Mouse (Mus musculus) urinary bladder, postnatal 10 days (tissue): ENCODE results near the gene Trim40.

Source experiments
- DNase-seq: peaks from one replicate; pipeline ENCODE4 v3.0.0; 2022; ENCODE audit warnings: low spot score

Gene Trim40

DNA sequence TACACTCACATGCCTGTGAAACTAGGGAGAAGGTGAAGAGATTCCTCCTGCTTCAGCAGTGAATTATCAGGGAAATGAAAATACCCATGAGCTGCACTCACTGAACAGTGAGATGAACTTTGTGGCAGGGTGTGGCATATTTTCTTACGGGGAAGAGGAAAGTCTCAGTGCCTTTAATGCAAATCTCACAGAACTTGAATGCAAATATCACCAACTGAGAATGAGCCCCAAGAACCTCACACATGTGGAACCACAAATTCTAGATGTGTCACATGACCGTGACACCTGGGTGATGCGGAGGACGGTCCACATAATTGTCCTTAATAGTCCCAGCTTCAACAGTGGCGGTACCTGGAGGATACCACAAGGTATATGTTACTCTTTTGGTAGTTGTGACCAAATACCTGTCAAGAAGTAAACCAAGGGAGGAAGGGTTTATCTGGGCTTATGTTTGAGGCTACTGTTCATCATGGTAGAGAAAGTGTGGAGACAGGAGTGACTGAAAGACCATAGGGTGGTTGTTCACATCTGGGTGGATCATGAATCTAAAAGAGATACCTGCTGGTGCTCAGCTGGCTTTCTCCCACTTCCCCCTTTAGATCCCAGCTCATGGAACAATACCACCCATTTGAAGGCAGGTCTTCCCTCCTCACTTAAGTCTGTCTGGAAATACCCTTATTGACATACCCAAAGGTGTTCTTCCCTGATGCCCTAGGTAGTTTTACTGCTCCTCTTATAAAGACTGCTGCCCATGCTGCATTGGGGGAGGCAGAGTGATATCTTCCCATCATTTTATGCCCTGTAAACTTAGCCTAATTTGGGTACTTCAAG lies at the start of gene Trim40:
Gene Trim40, minus strand, starts transcription at position 51 of the 831 bp plus-strand sequence.
- DNase-seq, result no peak

DNA sequence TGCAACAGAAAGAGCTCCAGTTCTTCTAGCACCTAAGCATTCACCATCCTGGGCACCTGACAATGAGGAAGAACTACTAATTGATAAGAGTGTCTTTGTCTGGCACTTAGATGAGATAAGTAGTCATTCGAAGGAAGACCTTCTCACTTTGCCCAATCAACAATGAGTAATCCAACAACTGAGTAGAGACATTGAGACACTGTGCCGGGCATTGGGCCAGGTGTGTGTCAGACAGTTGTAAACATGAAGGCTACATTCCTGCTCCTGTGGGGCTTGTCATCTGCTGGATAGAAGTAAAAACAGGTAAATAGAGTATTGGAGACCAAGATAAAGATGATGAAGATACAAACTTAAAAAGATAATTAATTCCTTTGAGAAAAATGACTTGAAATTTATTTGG lies 48.1 kb upstream of the Trim40 start:
- DNase-seq, result no peak

DNA sequence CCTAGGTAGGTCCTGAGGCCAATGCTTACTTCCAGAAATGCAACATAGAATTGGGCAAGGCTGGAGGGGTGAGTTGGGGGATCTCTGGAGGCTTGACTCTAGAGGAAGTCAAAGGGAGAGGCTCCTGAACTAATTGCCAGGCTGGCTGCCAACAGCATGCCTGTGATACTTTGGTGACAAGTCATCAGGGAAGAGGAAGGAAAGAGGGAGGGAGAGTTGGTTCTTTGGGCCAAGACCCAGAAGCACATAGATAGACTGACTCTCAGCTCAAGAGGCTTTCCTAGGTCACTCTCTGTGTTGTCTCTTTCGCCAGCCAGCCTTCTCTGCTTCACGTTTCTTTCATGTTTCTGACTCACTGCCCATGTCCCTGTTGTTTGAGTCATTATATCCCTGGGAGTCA lies 41.9 kb upstream of the Trim40 start:
- no peak for DNase-seq

DNA sequence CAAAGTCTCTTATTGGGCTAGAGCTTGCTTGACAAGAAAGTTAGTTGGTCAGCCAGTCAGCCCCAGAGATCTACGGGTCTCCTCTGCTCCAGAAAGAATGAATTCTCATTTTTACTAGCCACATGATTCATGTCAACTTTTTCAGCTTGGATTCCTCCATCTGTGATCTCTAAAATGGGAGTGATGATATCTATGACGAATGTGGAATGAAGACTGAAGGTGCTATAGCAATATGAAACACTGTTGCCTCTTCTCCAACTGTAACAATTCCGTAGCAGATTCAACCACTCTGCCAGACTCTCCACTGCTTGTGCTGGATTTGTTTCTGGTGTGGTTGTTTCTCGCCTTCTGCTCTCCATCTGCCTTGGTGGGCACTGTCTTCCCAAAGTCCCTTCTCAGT lies 41.2 kb upstream of the Trim40 start:
- DNase-seq, result no peak

DNA sequence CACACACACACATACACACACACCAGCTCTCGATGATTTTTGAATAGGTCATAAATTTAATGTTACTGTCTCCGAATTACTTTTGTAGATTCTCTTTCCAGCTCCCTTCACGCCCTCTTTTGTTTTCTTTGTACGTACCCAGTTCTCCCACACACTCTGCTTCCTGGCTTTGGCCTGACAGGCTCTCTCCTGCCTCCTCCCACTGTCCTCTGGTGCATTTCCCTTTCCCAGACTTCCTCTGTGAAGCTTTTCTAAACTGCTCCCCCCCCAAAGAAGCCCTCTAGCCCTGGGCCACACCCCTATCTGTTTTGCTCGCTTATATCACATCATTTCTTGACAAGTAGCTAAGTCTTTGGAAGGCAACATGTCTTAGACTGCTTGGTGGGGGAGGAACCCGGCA lies 40.3 kb upstream of the Trim40 start:
- DNase-seq, result no peak

DNA sequence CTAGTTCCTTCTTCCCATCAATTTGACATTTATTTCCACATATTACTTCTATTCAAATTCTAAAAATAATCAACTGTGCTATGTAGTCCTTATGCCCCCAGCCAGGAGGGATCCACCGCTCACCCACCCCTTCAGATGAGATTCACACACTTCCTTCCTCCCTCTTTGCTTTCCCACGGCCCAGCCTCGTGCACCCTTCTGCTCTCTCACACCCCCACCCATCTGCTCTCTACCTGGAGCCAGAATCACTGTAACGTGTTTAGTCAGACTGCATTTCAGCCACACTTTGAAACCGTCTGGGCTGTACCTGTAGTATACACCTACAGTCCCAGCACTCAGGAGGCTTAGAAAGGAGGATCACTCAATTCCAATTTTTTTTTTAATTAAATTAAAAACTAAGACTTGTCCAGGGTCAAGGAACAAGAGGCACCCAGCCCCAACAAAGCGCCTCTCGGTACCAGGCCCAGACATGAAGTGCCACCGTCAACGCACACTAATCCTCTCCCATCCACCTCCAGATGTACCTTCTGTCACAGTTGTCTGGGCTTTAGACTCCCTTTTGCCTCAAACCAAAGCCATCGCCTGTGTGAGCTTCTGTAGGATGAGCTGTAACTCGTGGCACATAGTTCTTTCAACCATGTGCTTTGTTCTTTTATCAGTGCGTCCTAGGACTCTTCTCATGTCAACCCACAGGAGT lies 39.5 kb upstream of the Trim40 start:
- no peak for DNase-seq

DNA sequence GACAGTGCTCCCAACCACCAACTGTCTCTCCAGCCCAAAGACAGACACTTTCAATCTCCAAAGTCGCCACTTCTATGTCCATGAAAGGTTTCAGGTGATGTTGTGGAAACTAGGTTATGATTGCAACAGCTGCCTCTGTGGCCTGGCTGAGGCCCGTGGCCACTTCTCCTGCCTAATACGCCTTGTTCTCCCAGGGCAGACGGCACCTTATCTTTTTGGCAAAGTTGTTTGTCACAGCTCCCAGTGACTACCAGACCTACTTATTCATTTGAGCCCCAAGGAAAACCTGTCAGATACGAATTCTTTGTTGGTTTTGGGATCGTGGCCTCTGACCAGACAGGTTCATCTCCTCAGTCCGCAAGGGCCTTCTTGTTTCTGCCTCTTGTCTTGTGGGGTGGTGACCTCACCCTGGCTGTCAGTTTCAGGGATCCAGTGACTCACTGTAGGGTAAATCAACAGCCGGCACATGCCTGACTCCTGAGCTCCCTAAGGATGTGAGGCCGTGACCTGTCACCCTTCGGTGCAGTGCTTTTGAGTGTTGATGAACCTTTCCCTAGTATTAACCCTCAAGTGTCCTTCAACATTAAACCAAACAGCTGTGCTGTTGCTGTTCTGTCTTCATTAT lies 37.7 kb upstream of the Trim40 start:
- DNase-seq, result no peak

DNA sequence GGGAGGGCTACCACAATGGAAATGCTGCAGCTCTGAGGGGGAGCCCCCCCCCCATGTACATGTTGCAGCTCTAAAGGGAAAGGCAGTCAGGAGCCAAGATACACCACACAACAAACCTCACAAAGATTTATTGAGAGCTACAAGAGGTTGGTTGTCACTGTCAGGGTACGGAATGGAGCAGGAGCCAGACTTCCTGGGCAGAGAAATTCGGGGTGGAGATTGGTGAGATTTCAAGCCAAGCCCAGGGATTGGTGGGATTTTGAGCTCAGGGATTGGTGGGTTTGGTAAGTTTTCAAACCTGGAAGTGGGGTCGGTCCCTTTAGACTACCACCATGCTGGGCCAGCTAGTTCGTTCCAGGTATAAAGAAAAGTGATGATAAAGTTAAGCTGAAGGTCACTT lies 33.6 kb upstream of the Trim40 start:
- no peak for DNase-seq

DNA sequence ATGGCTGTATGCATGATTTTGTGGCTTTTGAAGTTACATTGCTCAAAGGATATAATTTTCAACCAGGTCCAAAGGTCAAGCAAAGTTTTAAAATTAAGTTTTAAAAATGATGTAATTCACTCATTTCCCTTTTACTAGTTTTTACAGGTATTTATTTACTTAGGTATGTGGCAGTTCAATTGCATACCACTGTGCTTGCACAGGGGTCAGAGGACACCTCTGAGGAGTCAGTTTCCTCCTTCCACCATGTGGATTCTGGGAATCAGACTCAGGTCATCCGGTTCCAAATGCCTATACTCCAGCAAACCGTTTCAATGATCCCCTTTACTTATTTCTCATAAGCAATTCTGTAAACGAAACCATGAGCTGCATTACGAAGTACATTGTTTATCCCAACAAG lies 32.8 kb upstream of the Trim40 start:
- no peak for DNase-seq

DNA sequence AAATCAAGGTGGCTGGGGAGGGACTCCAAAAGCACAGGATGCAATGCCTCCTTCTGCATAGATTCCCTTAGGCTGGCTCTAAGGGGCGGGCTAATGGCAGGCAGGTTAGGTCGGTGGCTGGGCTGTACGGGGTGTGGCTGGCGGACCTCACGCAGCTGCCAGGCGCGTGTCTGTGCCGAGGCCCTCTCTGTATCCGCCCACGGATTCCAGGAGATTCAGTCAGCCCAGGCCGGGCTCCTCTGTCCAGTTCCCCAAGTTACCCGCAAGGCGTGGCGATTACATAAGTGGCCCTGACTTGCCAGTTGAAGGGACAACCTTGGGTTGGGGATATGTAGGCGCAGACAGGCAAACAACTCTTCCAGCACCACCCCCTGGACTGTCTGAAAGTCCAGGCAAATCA lies 30.3 kb upstream of the Trim40 start:
- DNase-seq, result no peak

DNA sequence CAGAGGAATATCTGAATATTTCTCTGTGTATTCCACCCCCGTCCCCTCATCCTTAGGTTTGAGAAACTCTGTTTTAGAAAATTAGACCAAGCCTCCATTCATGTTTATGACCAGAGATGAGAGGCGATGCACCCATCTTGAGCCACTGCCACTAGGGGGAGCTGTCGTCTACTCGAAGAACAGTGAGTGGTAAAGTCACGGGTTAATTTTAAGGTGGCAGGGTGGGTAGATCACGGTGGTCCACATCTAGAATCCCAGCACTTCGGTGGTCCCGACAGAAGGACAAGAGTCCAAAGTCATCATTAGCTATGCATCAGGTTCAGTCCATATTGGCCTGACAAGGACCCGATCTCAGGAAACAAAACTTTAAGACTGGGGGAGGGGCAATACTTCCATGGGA lies 25.2 kb upstream of the Trim40 start:
- DNase-seq, result no peak

DNA sequence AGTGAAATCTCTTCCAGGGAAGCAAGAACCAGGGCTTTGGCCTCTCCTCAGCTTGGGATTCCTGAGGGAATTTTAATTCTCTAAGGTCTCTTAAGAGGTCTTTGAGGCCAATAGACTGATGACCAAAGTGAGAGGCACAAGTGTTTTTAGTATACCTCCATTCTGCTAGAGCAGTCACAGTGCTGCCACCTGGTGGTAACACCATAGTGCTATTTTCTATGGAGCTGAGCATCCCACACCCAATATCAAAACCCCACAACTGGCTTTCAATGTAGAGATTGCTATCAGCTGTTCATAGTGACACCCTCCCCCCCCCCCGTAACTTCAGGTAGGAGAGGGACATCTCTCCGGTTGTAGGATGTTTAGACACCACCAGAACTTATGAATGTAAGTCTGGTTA lies 24.2 kb upstream of the Trim40 start:
- DNase-seq, result peak; percentile 39

DNA sequence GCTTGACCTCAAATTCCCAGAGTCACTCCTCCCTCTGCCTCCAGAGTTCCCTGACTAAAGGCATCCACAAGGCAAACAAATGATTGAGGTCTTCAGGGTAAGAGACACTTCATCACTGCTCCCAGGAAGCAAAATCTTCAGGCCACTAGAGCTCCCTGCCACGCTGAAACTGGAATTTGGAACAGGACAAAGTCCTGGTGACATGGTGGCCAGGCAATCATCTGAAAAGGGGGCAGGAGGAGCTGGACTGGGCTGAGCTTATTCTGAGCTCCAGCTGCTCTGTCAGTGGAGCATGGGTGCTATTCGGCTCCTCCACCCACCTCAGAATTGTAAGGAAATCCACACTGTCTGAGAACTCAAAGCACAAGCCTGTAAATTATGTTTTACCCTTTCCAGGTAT lies 22.1 kb upstream of the Trim40 start:
- no peak for DNase-seq

DNA sequence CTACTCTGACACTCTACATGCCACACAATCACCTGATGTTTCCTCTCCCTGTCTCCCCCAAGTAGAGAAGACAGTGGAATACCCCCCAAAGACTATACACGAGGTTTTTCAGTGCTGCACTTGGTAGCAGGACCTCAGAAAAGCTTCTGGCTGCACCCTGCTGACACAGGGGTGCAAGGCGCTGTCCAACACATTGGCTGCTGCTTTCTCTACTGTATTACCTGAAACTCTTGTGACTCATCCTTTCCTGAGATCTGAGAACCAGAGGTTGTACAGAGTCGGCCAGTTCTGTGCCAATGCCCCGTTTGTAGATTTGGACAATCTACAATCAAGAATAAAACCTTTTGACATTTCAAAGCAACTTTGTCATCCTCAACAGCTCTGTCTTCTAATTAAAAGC lies 19.9 kb upstream of the Trim40 start:
- no peak for DNase-seq

DNA sequence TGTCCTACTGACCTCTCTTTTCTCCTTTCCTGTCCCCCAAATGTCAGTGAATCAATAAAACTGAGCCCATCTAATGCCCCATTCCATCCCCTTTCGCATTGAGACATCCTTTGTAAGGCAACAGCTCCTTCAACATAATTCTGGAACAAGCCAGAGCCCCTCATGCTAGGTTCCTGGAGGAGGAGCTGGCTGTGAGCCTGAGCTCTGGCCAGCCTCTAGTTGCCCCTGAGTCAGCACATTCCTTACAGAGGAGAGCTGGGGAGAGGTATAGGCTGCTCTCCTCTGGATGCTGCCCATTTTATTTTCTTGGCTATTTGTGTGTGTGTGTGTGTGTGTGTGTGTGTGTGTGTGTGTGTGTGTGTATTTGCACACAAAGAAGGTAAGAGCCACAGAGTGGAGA lies 18.3 kb upstream of the Trim40 start:
- DNase-seq, result no peak

DNA sequence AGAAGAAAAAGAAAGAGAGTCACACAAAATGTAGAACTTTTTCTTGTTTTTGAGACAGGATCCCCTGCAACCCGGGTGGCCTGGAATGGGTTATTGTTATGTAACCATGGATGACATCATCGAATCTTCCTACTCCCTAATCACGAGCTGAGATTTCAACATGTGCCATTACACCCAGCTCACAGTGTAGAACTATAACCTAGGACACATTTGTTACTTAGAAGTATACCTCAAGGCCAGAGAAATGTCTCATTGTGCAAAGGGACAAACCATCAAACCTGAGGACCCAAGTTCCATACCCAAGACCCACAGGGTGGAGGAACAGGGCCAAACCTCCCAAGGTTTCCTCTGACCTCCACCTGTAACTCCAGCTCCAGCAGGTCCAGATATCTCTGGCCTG lies 13.7 kb upstream of the Trim40 start:
- no peak for DNase-seq

DNA sequence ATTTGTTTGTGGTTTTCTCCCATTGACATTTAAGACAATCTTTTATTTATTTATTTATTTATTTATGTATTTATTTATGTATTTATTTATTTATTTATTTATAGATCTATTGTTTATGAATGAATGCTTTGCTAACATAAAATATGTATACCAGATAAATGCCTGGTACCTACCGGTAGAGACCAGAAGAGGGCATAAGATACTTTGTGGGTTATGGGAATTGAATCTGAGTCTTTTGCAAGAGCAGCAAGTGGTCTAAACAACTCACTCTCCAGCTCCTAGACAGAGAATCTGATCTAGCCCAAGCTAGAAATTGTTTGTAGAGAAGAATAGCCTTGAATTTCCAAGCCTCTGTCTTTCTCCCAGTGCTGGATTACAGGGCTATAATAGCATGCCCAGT lies 10.8 kb upstream of the Trim40 start:
- no peak for DNase-seq

DNA sequence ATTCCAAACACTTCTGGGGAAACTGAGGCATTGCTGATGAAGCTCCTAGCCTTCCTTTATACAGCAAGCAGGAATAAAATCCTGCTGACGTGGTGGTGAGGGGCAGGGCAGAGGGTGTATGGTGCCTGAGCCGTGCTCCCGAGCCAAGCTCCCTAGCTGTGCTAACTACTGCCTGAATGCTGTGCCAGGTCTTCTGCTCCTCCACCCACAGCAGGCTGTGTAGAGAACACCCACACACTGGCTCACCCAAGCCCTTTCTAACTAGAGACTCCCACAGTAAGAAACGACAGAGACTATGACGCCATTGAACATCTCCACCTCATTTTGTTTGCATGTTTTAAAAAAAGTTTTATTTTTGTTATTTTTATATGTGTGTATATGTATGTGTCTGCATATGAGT lies 10.1 kb upstream of the Trim40 start:
- no peak for DNase-seq

DNA sequence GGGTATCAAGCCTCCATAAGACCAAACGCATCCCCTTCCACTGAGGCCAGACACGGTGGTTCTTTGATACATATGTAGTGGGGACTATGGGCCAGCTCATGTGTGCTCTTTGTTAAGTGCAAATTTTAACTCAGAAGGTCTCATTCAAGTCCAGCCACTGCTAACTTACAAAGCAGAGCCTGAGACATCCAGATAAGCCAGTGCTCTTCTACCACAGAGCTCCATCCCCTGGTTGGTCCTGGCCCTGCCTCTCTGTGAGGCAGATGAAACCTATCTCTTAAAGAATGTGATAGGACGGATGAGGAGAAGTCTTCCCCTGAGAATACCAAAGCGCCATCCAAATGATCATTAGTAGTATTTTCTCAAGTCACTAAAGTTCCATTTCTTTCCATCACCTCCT lies 9.5 kb upstream of the Trim40 start:
- DNase-seq, result no peak

DNA sequence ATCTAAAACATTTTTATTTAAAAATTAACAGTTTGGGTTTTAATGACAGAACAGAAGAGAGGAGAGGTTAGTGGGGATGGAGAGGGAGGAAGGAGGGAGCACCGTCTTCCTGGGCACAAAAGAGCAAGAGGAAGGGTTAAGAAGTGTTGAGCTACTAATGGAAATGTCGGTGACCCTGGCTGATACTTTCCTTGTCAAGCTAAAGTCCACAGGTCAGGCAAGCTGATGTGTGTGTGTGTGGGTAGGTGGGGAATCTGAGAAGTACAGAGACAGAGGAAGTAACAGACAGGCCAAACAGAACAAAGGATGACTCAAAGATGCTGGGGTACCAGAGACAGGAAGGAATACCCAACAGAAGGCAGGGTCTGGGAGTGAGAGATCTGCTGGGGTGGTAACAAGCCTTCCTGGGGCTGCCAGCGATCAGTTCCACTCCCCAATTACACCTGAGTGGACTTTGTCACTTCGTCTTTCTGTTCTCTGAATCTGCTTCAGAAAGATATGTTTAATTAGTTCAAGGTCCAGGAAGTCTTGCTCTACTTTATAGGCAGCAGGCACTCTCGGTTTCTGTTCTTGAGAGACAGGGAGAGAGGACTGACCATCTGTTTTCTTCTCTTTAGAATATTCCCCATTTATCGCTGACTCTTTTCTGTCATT lies 7.8 kb upstream of the Trim40 start, which contains the start of gene Trim31:
Gene Trim31, plus strand, starts transcription at position 567 of the 654 bp plus-strand sequence.
- no peak for DNase-seq

DNA sequence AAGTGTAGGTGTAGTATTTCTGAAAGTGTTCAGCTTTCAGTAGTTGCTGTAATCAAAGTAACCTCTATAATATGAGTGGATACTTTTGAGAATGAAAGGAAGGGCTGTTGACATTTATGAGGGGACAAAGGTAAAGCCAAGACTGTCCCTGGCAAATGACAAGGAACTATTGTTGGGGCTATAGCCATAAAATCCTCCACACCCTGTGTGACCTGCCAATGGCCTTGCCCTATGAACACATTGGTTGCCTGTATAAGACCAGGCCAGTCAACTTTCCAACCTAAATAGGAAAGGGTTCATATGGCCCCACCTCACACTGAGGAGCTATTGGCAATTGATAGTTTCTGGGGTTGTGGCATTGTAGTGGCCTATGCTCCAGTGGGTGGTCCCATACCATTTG lies 7.1 kb upstream of the Trim40 start:
- DNase-seq, result no peak

DNA sequence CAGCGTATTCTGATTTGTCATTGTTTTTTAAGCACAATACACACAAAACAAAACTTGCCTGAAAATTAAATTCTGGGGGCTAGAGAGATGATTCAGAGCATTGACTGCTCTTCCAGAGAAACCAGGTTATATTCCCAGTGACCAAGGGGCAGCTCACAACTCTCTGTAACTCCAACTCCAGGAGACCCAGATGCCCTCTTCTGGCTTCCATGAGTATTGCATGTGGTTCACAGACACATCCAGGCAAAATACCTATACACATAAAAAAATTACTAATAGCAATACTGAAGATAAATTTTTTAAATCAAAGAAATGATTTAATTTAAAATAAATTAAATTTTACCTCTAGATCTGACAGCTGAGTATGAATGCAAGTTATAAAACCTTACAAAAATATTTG lies 6.7 kb upstream of the Trim40 start:
- no peak for DNase-seq

DNA sequence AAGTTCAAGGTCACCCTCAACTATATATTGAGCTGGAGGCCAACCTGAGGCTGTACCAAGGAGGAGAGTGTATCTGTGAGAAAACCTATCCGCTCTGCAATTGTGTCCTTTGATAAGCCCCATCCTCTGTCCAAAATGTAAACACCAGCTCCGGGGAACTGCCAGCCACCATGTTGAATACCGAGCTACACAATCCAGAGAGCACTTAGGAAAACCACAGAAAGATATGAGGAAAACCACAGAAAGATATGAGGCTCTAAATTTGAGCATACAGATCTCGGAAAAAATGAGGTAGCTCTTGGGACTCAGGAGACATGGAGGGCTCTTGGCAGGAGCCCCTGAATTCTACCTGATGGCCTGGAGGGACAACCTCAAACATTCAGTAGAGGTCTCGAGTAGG lies 3.5 kb upstream of the Trim40 start:
- DNase-seq, result no peak
